Mouse (Mus musculus) forebrain, embryonic 10.5 days (tissue): ENCODE results near the gene Hras. TPM values are rescaled to one million over a fixed set of nuclear protein-coding genes. Genes with fewer than 3 reads are reported as not detected.
A peak's percentile ranks its signal among the peaks of the same experiment; 100 is the strongest.

Experiments
- DNase-seq: peaks from one replicate; pipeline ENCODE4 v3.0.0-alpha.2; 2017; ENCODE audit warnings: low spot score; ENCODE audit errors: extremely low spot score
- H3K27ac ChIP-seq: fragments of 300-500 bp; sonication (generic); 2 replicates; pipeline ENCODE4 v1.5.1; 2016; ENCODE audit warnings: mild to moderate bottlenecking
- H3K27me3 ChIP-seq: fragments of 300-500 bp; sonication (generic); 2 replicates; pipeline ENCODE4 v1.6.1; 2016; ENCODE audit warnings: mild to moderate bottlenecking; ENCODE audit not compliant: poor library complexity, severe bottlenecking
- H3K36me3 ChIP-seq: fragments of 300-500 bp; sonication (generic); replicated peaks from 2 replicates; pipeline ENCODE4 v1.6.1; 2016; ENCODE audit warnings: mild to moderate bottlenecking, moderate library complexity
- H3K4me1 ChIP-seq: fragments of 300-500 bp; sonication (generic); 2 replicates; pipeline ENCODE4 v1.6.1; 2016
- H3K4me3 ChIP-seq: fragments of 300-500 bp; sonication (generic); 2 replicates; pipeline ENCODE4 v1.5.1; 2016; ENCODE audit warnings: mild to moderate bottlenecking, moderate library complexity
- H3K9me3 ChIP-seq: fragments of 300-500 bp; sonication (generic); 2 replicates; pipeline ENCODE4 v1.6.1; 2016; ENCODE audit warnings: mild to moderate bottlenecking, moderate library complexity
- WGBS: fragments of 180-500 bp; shearing (Covaris S2); methylation state at CpG from one replicate; pipeline ENCODE4 v1.1.7; 2016; 5-methylcytosine and 5-hydroxymethylcytosine counted together
- polyA plus RNA-seq: library from polyadenylated mRNA; unstranded; fragments of >200 nt; fragmentation: Nextera tagmentation; extraction: Ambion mirVana; gene quantifications from 2 replicates; pipeline ENCODE4 v1.2.1, GENCODE M21; 2016

Gene Hras
- 80.6 and 82.7 TPM in 2 replicates for polyA plus RNA-seq

DNA sequence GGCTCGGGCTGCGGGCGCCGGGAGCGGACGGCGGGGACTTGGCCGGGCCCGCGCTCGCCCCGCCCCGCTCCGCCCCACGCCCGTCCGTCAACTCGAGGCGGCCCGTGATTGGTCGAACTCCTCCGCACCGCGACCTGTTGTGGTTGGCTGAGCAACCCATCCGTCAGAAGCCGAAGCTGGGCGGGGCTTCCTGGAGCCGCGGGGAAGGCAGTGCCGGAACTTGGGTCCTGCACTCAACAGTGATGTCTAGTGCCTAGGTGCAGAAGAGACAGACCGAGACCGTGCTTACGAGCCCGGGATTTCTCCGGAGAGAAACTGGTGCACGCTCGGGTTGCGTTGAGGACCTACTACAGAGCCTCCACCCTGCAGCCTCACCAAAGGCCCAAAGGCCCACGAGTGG lies at the start of gene Hras, which contains the start of gene Lrrc56:
TSS of gene Hras (minus strand) at position 58 of the 400 bp plus-strand sequence.
TSS of gene Lrrc56 (plus strand) at position 210 of the 400 bp plus-strand sequence.
- peaks cover 51% of the 10 kb centered on the region for H3K4me1 ChIP-seq
- H3K4me3 ChIP-seq: peak within 1 kb of the TSS; percentile 92
- peak; percentile 99 for DNase-seq
- H3K36me3 ChIP-seq: peaks cover 42% of the 10 kb centered on the region
- no peaks in the 10 kb centered on the region for H3K27me3 ChIP-seq
- H3K9me3 ChIP-seq: no peaks in the 10 kb centered on the region
- under 1% methylated on average over 33 of the region's 39 CpGs for WGBS
- peak within 1 kb of the TSS; percentile 94 for H3K27ac ChIP-seq

DNA sequence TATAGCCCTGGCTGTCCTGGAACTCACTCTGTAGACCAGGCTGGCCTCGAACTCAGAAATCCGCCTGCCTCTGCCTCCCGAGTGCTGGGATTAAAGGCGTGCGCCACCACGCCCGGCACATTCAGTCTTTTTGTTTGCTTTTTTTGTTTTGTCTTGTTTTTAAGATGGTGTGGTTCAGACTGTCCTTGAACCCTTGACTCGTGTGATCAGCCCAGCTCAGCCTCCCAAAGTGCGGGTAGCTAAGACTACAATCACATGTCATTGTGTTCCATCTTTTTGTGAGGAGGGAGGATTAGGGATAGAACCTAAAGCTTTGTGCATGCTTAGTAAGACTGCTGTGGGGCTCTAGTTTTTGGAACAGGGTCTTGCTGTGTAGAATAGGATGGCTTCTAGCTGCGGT lies 37.7 kb upstream of the Hras start:
- no peak for DNase-seq
- no peaks in the 10 kb centered on the region for H3K27me3 ChIP-seq
- no peaks in the 10 kb centered on the region for H3K9me3 ChIP-seq
- H3K4me3 ChIP-seq: no peak overlapping the region
- peaks cover 23% of the 10 kb centered on the region for H3K4me1 ChIP-seq
- H3K27ac ChIP-seq: no peak overlapping the region
- 89% methylated on average over 10 of the region's 10 CpGs for WGBS
- H3K36me3 ChIP-seq: peaks cover 65% of the 10 kb centered on the region

- Histone ChIP-seq H3K4me3 (no peak overlapping the region), H3K9me3 (no peaks in the 10 kb centered on the region), H3K27me3 (no peaks in the 10 kb centered on the region), H3K36me3 (peaks cover 61% of the 10 kb centered on the region), H3K4me1 (peaks cover 23% of the 10 kb centered on the region), H3K27ac (no peak overlapping the region)
- DNase-seq: no peak
- 92% methylated on average over 3 of the region's 3 CpGs for WGBS
Measured at GRCm38 (mm10) chr7:141231111-141231510, 37.3 kb upstream of the Hras start.

- 90% methylated on average over 4 of the region's 4 CpGs for WGBS
- Histone ChIP-seq H3K9me3 (no peaks in the 10 kb centered on the region), H3K36me3 (peaks cover 55% of the 10 kb centered on the region), H3K4me1 (peaks cover 23% of the 10 kb centered on the region), H3K27ac (no peak overlapping the region), H3K4me3 (peak overlapping the region; percentile 100), H3K27me3 (no peaks in the 10 kb centered on the region)
- DNase-seq: no peak
Measured at GRCm38 (mm10) chr7:141230570-141230969, 36.8 kb upstream of the Hras start.

DNA sequence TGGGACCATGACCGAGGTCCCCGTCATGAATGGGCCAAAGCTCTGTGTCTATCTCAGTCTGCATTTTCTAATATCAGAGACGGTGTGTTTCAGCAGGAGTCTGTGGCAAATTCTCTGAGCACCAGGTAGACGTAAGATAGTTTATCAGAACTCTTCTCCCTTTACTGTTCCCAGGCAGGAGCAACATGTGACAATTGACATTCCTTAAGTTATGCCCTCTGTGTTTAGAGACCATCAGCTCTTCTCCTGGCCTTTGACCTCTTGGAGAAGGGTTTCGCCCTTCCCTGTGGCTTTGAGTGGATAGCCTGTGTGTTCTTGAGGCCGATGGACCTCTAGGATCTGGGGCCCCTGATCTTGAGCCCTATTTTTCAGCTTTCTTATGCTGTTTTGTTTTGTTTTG lies 35.9 kb upstream of the Hras start:
- DNase-seq: no peak
- Histone ChIP-seq H3K9me3 (no peaks in the 10 kb centered on the region), H3K4me3 (peak overlapping the region; percentile 100), H3K27ac (peak overlapping the region; percentile 98), H3K4me1 (peaks cover 23% of the 10 kb centered on the region), H3K27me3 (no peaks in the 10 kb centered on the region), H3K36me3 (peaks cover 47% of the 10 kb centered on the region)
- WGBS: 66% methylated on average over 6 of the region's 6 CpGs

DNA sequence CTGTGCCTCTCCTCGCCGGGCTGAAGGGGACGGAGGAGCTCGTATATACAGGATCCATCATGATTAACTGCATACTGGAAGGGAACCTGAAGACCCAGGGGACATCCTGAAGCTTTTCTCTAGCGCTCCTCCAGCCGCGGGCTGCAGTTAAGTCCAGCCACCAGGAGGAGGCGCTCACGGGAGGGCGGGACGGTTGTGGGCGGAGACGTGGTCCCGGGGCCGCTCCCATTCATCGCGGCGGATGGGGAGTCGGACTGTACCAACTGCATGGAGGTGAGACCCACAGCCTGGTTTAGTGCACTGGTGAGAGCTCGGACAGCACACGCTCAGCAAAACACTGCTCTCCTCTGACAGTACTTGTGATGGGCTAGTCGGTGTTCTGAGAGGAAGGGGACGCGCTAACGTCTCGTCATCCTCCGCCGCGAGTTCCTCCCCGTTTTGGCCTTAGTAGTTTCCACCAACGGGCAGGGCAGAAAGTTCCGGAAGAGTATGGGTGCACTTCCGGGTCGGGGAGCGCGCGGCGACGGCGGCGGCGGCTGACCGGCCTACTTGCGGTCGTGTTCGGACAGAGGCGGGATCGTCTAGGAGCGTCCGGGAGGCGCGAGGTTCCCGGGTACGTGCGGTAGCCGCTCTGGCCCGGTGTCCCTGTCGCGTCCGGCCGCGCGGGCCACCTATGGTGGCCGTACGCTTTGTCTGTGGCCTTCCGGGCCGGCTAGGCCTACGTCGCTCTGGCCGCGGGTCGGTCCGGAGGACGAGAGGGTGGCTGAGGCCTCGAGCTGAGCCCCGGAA lies 34.7 kb upstream of the Hras start, which contains the start of gene Phrf1:
TSS of gene Phrf1 (plus strand) at position 506 of the 789 bp plus-strand sequence.
- Histone ChIP-seq H3K27ac (peak within 1 kb of the TSS; percentile 98), H3K27me3 (no peaks in the 10 kb centered on the region), H3K4me3 (peak within 1 kb of the TSS; percentile 100), H3K36me3 (peaks cover 34% of the 10 kb centered on the region), H3K4me1 (peaks cover 23% of the 10 kb centered on the region), H3K9me3 (no peaks in the 10 kb centered on the region)
- under 1% methylated on average over 76 of the region's 76 CpGs for WGBS
- DNase-seq: peak; percentile 93

DNA sequence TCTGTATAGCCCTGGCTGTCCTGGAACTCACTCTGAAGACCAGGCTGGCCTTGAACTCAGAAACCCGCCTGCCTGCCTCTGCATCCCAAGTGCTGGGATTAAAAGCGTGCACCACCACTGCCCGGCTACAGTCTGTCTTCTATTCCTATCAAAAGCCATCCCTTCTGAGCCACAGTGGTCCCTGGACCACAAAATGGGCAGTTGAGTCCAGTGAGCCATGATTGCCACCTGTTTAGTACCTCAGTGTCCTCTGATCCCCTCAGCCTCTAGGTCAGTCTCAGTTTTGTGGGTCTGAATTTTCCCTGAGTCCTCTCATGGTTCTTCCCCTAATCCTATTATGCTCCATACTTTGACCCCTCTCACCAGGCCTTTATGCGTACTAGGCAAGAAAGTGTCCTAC lies 34.0 kb upstream of the Hras start:
- Histone ChIP-seq H3K27me3 (no peaks in the 10 kb centered on the region), H3K27ac (peak overlapping the region; percentile 98), H3K36me3 (peaks cover 28% of the 10 kb centered on the region), H3K4me3 (peak overlapping the region; percentile 100), H3K4me1 (peaks cover 25% of the 10 kb centered on the region), H3K9me3 (no peaks in the 10 kb centered on the region)
- DNase-seq: no peak
- WGBS: 79% methylated on average over 4 of the region's 4 CpGs

DNA sequence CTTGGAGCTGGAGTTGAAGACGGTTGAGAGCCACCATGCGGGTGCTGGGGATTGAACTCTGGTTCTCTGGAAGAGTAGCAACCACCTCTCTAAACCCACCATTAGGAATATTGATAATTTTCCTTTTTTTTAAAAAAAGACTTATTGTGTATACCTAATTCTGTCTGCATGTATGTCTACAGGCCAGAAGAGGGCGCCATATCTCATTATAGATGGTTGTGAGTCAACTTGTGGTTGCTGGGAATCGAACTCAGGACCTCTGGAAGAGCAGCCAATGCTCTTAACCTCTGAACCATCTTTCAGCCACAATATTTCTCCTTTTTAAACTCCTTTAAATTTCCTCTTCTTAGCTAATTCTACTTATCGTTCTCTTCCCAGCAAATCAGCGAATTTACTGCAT lies 32.7 kb upstream of the Hras start:
- no peak for DNase-seq
- Histone ChIP-seq H3K4me3 (no peak overlapping the region), H3K36me3 (peaks cover 15% of the 10 kb centered on the region), H3K4me1 (peaks cover 38% of the 10 kb centered on the region), H3K27me3 (no peaks in the 10 kb centered on the region), H3K27ac (no peak overlapping the region), H3K9me3 (no peaks in the 10 kb centered on the region)
- 83% methylated on average over 6 of the region's 6 CpGs for WGBS

GRCm38 (mm10) chr7:141222696-141223215 lies 29.0 kb upstream of the Hras start:
- WGBS: 90% methylated on average over 4 of the region's 4 CpGs
- no peak for DNase-seq
- H3K4me3 ChIP-seq: peak overlapping the region; percentile 65; the same call in 1 of the 2 replicates
- no peaks in the 10 kb centered on the region for H3K9me3 ChIP-seq
- peak overlapping the region; percentile 95 for H3K27ac ChIP-seq
- peaks cover 31% of the 10 kb centered on the region for H3K36me3 ChIP-seq
- H3K4me1 ChIP-seq: peaks cover 50% of the 10 kb centered on the region
- no peaks in the 10 kb centered on the region for H3K27me3 ChIP-seq

- H3K27ac ChIP-seq: peak overlapping the region; percentile 95
- DNase-seq: no peak
- peak overlapping the region; percentile 65 for H3K4me3 ChIP-seq
- no peaks in the 10 kb centered on the region for H3K27me3 ChIP-seq
- H3K36me3 ChIP-seq: peaks cover 38% of the 10 kb centered on the region
- WGBS: 22% methylated on average over 8 of the region's 8 CpGs
- peaks cover 55% of the 10 kb centered on the region for H3K4me1 ChIP-seq
- H3K9me3 ChIP-seq: no peaks in the 10 kb centered on the region
Measured at GRCm38 (mm10) chr7:141222126-141222467, 28.3 kb upstream of the Hras start.

- peak overlapping the region; percentile 65 for H3K4me3 ChIP-seq
- peak; percentile 99 for DNase-seq
- peak overlapping the region; percentile 95 for H3K27ac ChIP-seq
- WGBS: 2% methylated on average over 44 of the region's 44 CpGs
- H3K9me3 ChIP-seq: no peaks in the 10 kb centered on the region
- peaks cover 61% of the 10 kb centered on the region for H3K4me1 ChIP-seq
- H3K27me3 ChIP-seq: no peaks in the 10 kb centered on the region
- H3K36me3 ChIP-seq: peaks cover 40% of the 10 kb centered on the region
Measured at GRCm38 (mm10) chr7:141221249-141222125, 27.7 kb upstream of the Hras start.

DNA sequence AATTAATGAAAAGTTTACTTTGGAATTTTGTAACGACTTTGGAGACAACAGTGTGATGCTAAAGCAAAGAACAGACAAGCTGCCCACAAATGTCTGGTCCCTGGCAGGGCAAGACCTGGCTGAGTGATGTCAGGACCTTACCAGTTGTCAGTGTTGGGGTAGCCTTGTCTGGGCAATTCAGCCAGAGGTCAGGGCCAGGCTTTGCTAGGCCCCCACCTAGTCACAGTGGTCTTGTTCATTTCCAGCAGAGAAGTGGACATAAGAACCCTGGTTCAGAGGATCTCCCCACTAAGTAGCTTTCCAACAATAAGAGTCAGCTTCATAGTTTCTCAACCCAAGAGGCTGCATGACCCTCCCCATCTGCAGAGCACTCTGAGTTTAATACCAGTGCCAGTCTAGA lies 26.6 kb upstream of the Hras start:
- Histone ChIP-seq H3K36me3 (peaks cover 40% of the 10 kb centered on the region), H3K4me3 (peak overlapping the region; percentile 65), H3K9me3 (no peaks in the 10 kb centered on the region), H3K27ac (peak overlapping the region; percentile 95), H3K27me3 (no peaks in the 10 kb centered on the region), H3K4me1 (peaks cover 68% of the 10 kb centered on the region)
- DNase-seq: no peak
- 88% methylated on average over 1 of the region's 1 CpGs for WGBS
